Mouse (Mus musculus) gastrocnemius, adult 8-10 months (tissue): ENCODE results near the gene Cts3. TPM values are rescaled to one million over a fixed set of nuclear protein-coding genes. Genes with fewer than 3 reads are reported as not detected.
"Not testable (repeated sequence)": the region's sequence is repeated elsewhere in the genome, so short reads cannot be mapped to it uniquely, and the experiment has no call there.

Source experiments
- DNase-seq, 2 experiments: peaks; one replicate each; pipeline ENCODE4 v3.0.0; 2022; ENCODE audit warnings: low spot score in 2 of 2
- total RNA-seq, 4 experiments: library from RNA; stranded (reverse); gene quantifications; 2 replicates each; pipeline ENCODE4 v1.2.4; 2022

The Cts3 gene
- not detected for total RNA-seq

- no peak for DNase-seq
Observed at GRCm38 (mm10) chr13:61570027-61570426, at the start of gene Cts3. TSS of gene Cts3 (minus strand) at chr13:61570127.

GRCm38 (mm10) chr13:61568074-61568473, 1.9 kb downstream of the Cts3 start, which contains the start of gene Gm49352:
TSS of gene Gm49352 (minus strand) at chr13:61568174.
- DNase-seq: not testable (repeated sequence)

- DNase-seq: no peak
Observed at GRCm38 (mm10) chr13:61541631-61542030, 28.3 kb downstream of the Cts3 start, which contains the start of gene Ctsm. TSS of gene Ctsm (minus strand) at chr13:61541839.

Other genes with a start within 250 kb of the Cts3 start
- gene Cts7, start 211.9 kb downstream of the Cts3 start, total RNA-seq: not detected
- gene Ctsm, start 28.3 kb downstream of the Cts3 start, total RNA-seq: not detected
- gene Gm49352, start 2.0 kb downstream of the Cts3 start, total RNA-seq: not detected